Mouse (Mus musculus) heart, postnatal 0 days (tissue): Measurements from ENCODE around the gene Cela3b.

Experiments used
- CTCF ChIP-seq: IDR thresholded peaks from 2 replicates; pipeline ENCODE4 v1.5.1; 2016; ENCODE audit warnings: antibody characterized with exemption, control low read depth, low read depth
- EP300 ChIP-seq: IDR thresholded peaks from 2 replicates; pipeline ENCODE4 v1.6.1; 2016; ENCODE audit warnings: antibody characterized with exemption, low read depth

- TF ChIP-seq CTCF, result 0 out of 2 replicates have a peak, but pooled peaks have one; percentile 10
- TF ChIP-seq EP300, result no peak
These were observed 53.6 kb downstream of the Cela3b start for GRCm38 (mm10) chr4:137376778-137377177.
